In genomic region chr12:45614074-45614473, GRCm38 (mm10) we compare ENCODE assay signal across 30 mouse cellular contexts.
A peak's percentile ranks its signal among the peaks of the same experiment; 100 is the strongest.
DNase-seq lines count a peak whose midpoint lies in the region; ATAC-seq lines count a peak whose summit lies in the region.
"Had no signal": no experiment of that assay in that cellular context is flagged by ENCODE, and none has a peak within 500 bp of the region (broad histone marks: within the 10 kb centered on the region; RNA-seq: fewer than 3 reads in every experiment).

No protein-coding gene starts in this region.

- no peaks in the 10 kb centered on the region for H3K27me3 ChIP-seq in embryonic facial prominence, embryonic 11.5 days (ENCODE audit: control insufficient read depth, insufficient read depth, low read length)
- no peaks in the 10 kb centered on the region for H3K27me3 ChIP-seq in embryonic facial prominence, embryonic 10.5 days (replicated peaks; ENCODE audit: low read depth, poor library complexity, severe bottlenecking)
- H3K27me3 ChIP-seq in kidney, embryonic 15.5 days: no peaks in the 10 kb centered on the region
- H3K27me3 ChIP-seq in neural tube, embryonic 15.5 days (replicated peaks): no peaks in the 10 kb centered on the region
- H3K27me3 ChIP-seq: embryonic facial prominence, embryonic 12.5 days; liver, embryonic 12.5 days; megakaryocyte, embryonic 14.5 days; stomach, embryonic 15.5 days had no signal

- H3K9ac ChIP-seq in embryonic facial prominence, embryonic 11.5 days (replicated peaks; ENCODE audit: low read length): no peak overlapping the region
- H3K9ac ChIP-seq in kidney, embryonic 15.5 days: no peak overlapping the region
- H3K9ac ChIP-seq in neural tube, embryonic 15.5 days (replicated peaks): no peak overlapping the region
- H3K9ac ChIP-seq: embryonic facial prominence, embryonic 12.5 days; forebrain, embryonic 12.5 days; forebrain, postnatal 0 days; liver, embryonic 12.5 days; liver, postnatal 0 days; stomach, embryonic 15.5 days had no signal

- ATAC-seq in embryonic facial prominence, embryonic 11.5 days (replicated peaks; ENCODE audit: insufficient number of reproducible peaks, low FRiP score, low TSS enrichment, low read depth): 0 out of 2 replicates have a peak, but pooled peaks have one; percentile 72
- ATAC-seq in kidney, embryonic 15.5 days (replicated peaks; ENCODE audit: low FRiP score): peak; percentile 95
- ATAC-seq in neural tube, embryonic 15.5 days (ENCODE audit: low FRiP score): no peak
- ATAC-seq: forebrain, postnatal 0 days; intestine, postnatal 0 days; liver, embryonic 12.5 days; liver, postnatal 0 days; lung, postnatal 0 days had no signal

- H3K9me3 ChIP-seq in embryonic facial prominence, embryonic 11.5 days (replicated peaks; ENCODE audit: control insufficient read depth, low read length): no peaks in the 10 kb centered on the region
- no peaks in the 10 kb centered on the region for H3K9me3 ChIP-seq in embryonic facial prominence, embryonic 10.5 days
- H3K9me3 ChIP-seq in kidney, embryonic 15.5 days (replicated peaks): no peaks in the 10 kb centered on the region
- H3K9me3 ChIP-seq in neural tube, embryonic 15.5 days (replicated peaks): no peaks in the 10 kb centered on the region
- H3K9me3 ChIP-seq: embryonic facial prominence, embryonic 12.5 days; forebrain, embryonic 12.5 days; G1E; hindbrain, embryonic 10.5 days; liver, embryonic 12.5 days; megakaryocyte, embryonic 14.5 days; stomach, embryonic 15.5 days had no signal

- H3K4me1 ChIP-seq in embryonic facial prominence, embryonic 11.5 days (ENCODE audit: control insufficient read depth, insufficient read depth, low read length): no peaks in the 10 kb centered on the region
- H3K4me1 ChIP-seq in embryonic facial prominence, embryonic 10.5 days: peaks cover 4% of the 10 kb centered on the region; the same call in 1 of the 2 replicates
- H3K4me1 ChIP-seq in kidney, embryonic 15.5 days: peaks cover 6% of the 10 kb centered on the region
- H3K4me1 ChIP-seq in neural tube, embryonic 15.5 days: no peaks in the 10 kb centered on the region
- H3K4me1 ChIP-seq: embryonic facial prominence, embryonic 12.5 days; liver, embryonic 12.5 days; megakaryocyte, embryonic 14.5 days; stomach, embryonic 15.5 days had no signal

- no peaks in the 10 kb centered on the region for H3K36me3 ChIP-seq in embryonic facial prominence, embryonic 11.5 days (replicated peaks; ENCODE audit: control insufficient read depth, insufficient read depth, low read depth, low read length)
- H3K36me3 ChIP-seq in embryonic facial prominence, embryonic 10.5 days (replicated peaks): no peaks in the 10 kb centered on the region
- H3K36me3 ChIP-seq in kidney, embryonic 15.5 days: no peaks in the 10 kb centered on the region
- no peaks in the 10 kb centered on the region for H3K36me3 ChIP-seq in neural tube, embryonic 15.5 days
- H3K36me3 ChIP-seq: embryonic facial prominence, embryonic 12.5 days; forebrain, embryonic 12.5 days; G1E; hindbrain, embryonic 10.5 days; liver, embryonic 12.5 days; stomach, embryonic 15.5 days had no signal

- no peak for DNase-seq in embryonic facial prominence, embryonic 11.5 days (ENCODE audit: low spot score)
- no peak for DNase-seq in embryonic facial prominence, embryonic 10.5 days (ENCODE audit: low spot score)
- DNase-seq in kidney, adult 11 months: no peak
- peak; percentile 19 for DNase-seq in neural tube, embryonic 10.5 days (ENCODE audit: extremely low spot score, low spot score)
- DNase-seq in layer of hippocampus, postnatal 14 days (ENCODE audit: low spot score in 2 of 2): no peak
- DNase-seq in heart, adult 9 months (ENCODE audit: low spot score in 2 of 2): no peak
- DNase-seq: adrenal gland, postnatal 10 days; cerebellum, adult 8-10 months; cerebellum, postnatal 25 days; forebrain, postnatal 0 days; gastrocnemius, postnatal 10 days; heart, postnatal 14 days; kidney, postnatal 36 days; left cerebral cortex, postnatal 4 days; liver, postnatal 0 days; lung, postnatal 4 days; right cerebral cortex, postnatal 25 days had no signal

- H3K4me3 ChIP-seq in embryonic facial prominence, embryonic 11.5 days (ENCODE audit: low read depth, low read length): no peak overlapping the region
- no peak overlapping the region for H3K4me3 ChIP-seq in embryonic facial prominence, embryonic 10.5 days
- no peak overlapping the region for H3K4me3 ChIP-seq in kidney, embryonic 15.5 days (replicated peaks)
- H3K4me3 ChIP-seq in neural tube, embryonic 15.5 days (replicated peaks): no peak overlapping the region
- H3K4me3 ChIP-seq: embryonic facial prominence, embryonic 12.5 days; forebrain, embryonic 12.5 days; hindbrain, embryonic 10.5 days; layer of hippocampus, adult 2 months; liver, embryonic 12.5 days; megakaryocyte, embryonic 14.5 days; myocyte; stomach, embryonic 15.5 days had no signal

- H3K4me2 ChIP-seq in embryonic facial prominence, embryonic 11.5 days (ENCODE audit: low read depth, low read length): no peak overlapping the region
- H3K4me2 ChIP-seq in kidney, embryonic 15.5 days: no peak overlapping the region
- no peak overlapping the region for H3K4me2 ChIP-seq in neural tube, embryonic 15.5 days
- H3K4me2 ChIP-seq: embryonic facial prominence, embryonic 12.5 days; forebrain, embryonic 12.5 days; liver, embryonic 12.5 days; stomach, embryonic 15.5 days had no signal

- no peak overlapping the region for H3K27ac ChIP-seq in embryonic facial prominence, embryonic 11.5 days (replicated peaks; ENCODE audit: low read depth, low read length)
- no peak overlapping the region for H3K27ac ChIP-seq in embryonic facial prominence, embryonic 10.5 days (replicated peaks)
- no peak overlapping the region for H3K27ac ChIP-seq in kidney, embryonic 15.5 days
- H3K27ac ChIP-seq in neural tube, embryonic 15.5 days (replicated peaks): no peak overlapping the region
- H3K27ac ChIP-seq: embryonic facial prominence, embryonic 12.5 days; forebrain, embryonic 12.5 days; hindbrain, embryonic 10.5 days; layer of hippocampus, adult 2 months; liver, embryonic 12.5 days; stomach, embryonic 15.5 days had no signal
